In genomic region chr14:76310278-76310677, GRCm38 (mm10) we compare ENCODE assay signal across 7 mouse cellular contexts.
DNase-seq lines count a peak whose midpoint lies in the region; ATAC-seq lines count a peak whose summit lies in the region.

No protein-coding gene starts in this region.

- no peak overlapping the region for H3K27ac ChIP-seq in liver, embryonic 11.5 days (ENCODE audit: low read depth, low read length)

- no peak overlapping the region for H3K9ac ChIP-seq in liver, embryonic 11.5 days (ENCODE audit: low read depth, low read length)

- H3K4me2 ChIP-seq in liver, embryonic 11.5 days: no peak overlapping the region

- H3K36me3 ChIP-seq in liver, embryonic 11.5 days (ENCODE audit: control insufficient read depth, insufficient read depth, low read length): no peaks in the 10 kb centered on the region

- ATAC-seq in liver, embryonic 11.5 days (replicated peaks; ENCODE audit: low FRiP score): no peak

- no peaks in the 10 kb centered on the region for H3K4me1 ChIP-seq in liver, embryonic 11.5 days (replicated peaks; ENCODE audit: control insufficient read depth, insufficient read depth, low read length)

- intact Hi-C loops in heart, postnatal 10 days (cut with DNase I): no loop called here

- peak; percentile 25 for DNase-seq in urinary bladder, adult 2 months (ENCODE audit: low spot score)
- DNase-seq in urinary bladder, postnatal 25 days (ENCODE audit: low spot score): no peak
- DNase-seq in cerebellum, postnatal 36 days: peak; percentile 70 to 75
- peak; percentile 90 for DNase-seq in heart, postnatal 10 days
- peak; percentile 5 to 62 for DNase-seq in left cerebral cortex, adult 8-10 months (ENCODE audit: low spot score in 2 of 2)
- DNase-seq in ovary, postnatal 36 days (ENCODE audit: low spot score): peak; percentile 34
- no peak for DNase-seq in liver, embryonic 11.5 days (ENCODE audit: low spot score)

- H3K27me3 ChIP-seq in liver, embryonic 11.5 days (replicated peaks; ENCODE audit: control insufficient read depth, insufficient read depth, low read length): no peaks in the 10 kb centered on the region

- H3K9me3 ChIP-seq in liver, embryonic 11.5 days (ENCODE audit: control insufficient read depth, low read length): no peaks in the 10 kb centered on the region

- H3K4me3 ChIP-seq in liver, embryonic 11.5 days (ENCODE audit: low read depth, low read length): no peak overlapping the region

- 74% methylated on average over 6 of the region's 6 CpGs for WGBS in liver, embryonic 11.5 days

Comparison
In these comparisons a context has a peak if more than half of its experiments do, and no peak if none do; other contexts are left out.
1. DNase-seq: peak in urinary bladder, adult 2 months (single experiment), cerebellum, postnatal 36 days (2 of 2), heart, postnatal 10 days (2 of 2), left cerebral cortex, adult 8-10 months (2 of 2) and ovary, postnatal 36 days (single experiment); none in urinary bladder, postnatal 25 days (single experiment) and liver, embryonic 11.5 days (single experiment).